Mouse (Mus musculus) liver, postnatal 0 days (tissue): ENCODE measurements around the gene Lrig3.

Experiments
- CTCF ChIP-seq: sonication (generic); IDR thresholded peaks from 2 replicates; pipeline ENCODE4 v1.5.1; 2016; ENCODE audit warnings: antibody characterized with exemption, low read depth
- EP300 ChIP-seq: IDR thresholded peaks from 2 replicates; pipeline ENCODE4 v1.6.1; 2016; ENCODE audit warnings: antibody characterized with exemption, low read depth, mild to moderate bottlenecking

GRCm38 (mm10) chr10:125944762-125945504 lies 21.0 kb upstream of the Lrig3 start:
- TF ChIP-seq EP300 (no peak), CTCF (no peak)
